Mouse (Mus musculus) liver, adult 2 months (tissue): ENCODE data around the gene Dido1. TPM values are rescaled to one million over a fixed set of nuclear protein-coding genes. Genes with fewer than 3 reads are reported as not detected.

Experiments
- DNase-seq: peaks from one replicate; pipeline ENCODE4 v3.0.0-alpha.2; 2011; ENCODE audit warnings: low read depth, low spot score; ENCODE audit errors: extremely low read depth
- H3K27ac ChIP-seq: fragments of 200-500 bp; replicated peaks from 2 replicates; pipeline ENCODE4 v1.5.1; 2012; ENCODE audit warnings: low read depth, mild to moderate bottlenecking, control low read depth, inconsistent platforms, low read length; ENCODE audit not compliant: insufficient read depth
- H3K27me3 ChIP-seq: fragments of 200-500 bp; 2 replicates; pipeline ENCODE4 v1.6.1; 2012; ENCODE audit warnings: mild to moderate bottlenecking, moderate library complexity, low read length, inconsistent platforms; ENCODE audit not compliant: control insufficient read depth, insufficient read depth
- H3K36me3 ChIP-seq: fragments of 200-500 bp; 2 replicates; pipeline ENCODE4 v1.6.1; 2012; ENCODE audit warnings: low read length, inconsistent platforms; ENCODE audit not compliant: control insufficient read depth, insufficient read depth
- H3K4me1 ChIP-seq: fragments of 200-500 bp; 2 replicates; pipeline ENCODE4 v1.6.1; 2011; ENCODE audit warnings: low read length; ENCODE audit not compliant: control insufficient read depth, insufficient read depth
- H3K4me3 ChIP-seq: fragments of 200-500 bp; 2 replicates; pipeline ENCODE4 v1.5.1; 2011; ENCODE audit warnings: low read depth, mild to moderate bottlenecking, control low read depth, low read length, moderate library complexity; ENCODE audit not compliant: insufficient read depth
- H3K79me2 ChIP-seq: fragments of 200-500 bp; 2 replicates; pipeline ENCODE4 v1.6.1; 2012; ENCODE audit warnings: inconsistent platforms, mild to moderate bottlenecking, low read length, moderate library complexity; ENCODE audit not compliant: control insufficient read depth, insufficient read depth
- H3K9ac ChIP-seq: fragments of 200-500 bp; 2 replicates; pipeline ENCODE4 v1.6.1; 2012; ENCODE audit warnings: low read depth, mild to moderate bottlenecking, control low read depth, inconsistent platforms, low read length
- CTCF ChIP-seq: fragments of 200-500 bp; IDR thresholded peaks from 2 replicates; pipeline ENCODE4 v1.5.1; 2011; ENCODE audit warnings: low read depth, low read length, control low read depth
- POLR2A ChIP-seq: fragments of 200-500 bp; IDR thresholded peaks from 2 replicates; pipeline ENCODE4 v1.6.1; 2011; ENCODE audit warnings: low read length, control low read depth; ENCODE audit not compliant: insufficient read depth; ENCODE audit errors: extremely low read depth
- WGBS: fragments of 180-500 bp; shearing (Covaris S2); methylation state at CpG from one replicate; pipeline ENCODE4 v1.1.7; 2018; 5-methylcytosine and 5-hydroxymethylcytosine counted together
- polyA plus RNA-seq: library from polyadenylated mRNA; depleted of rRNA; stranded (reverse); fragments of >200 nt; gene quantifications from 2 replicates; pipeline ENCODE4 v1.2.3, GENCODE M21; 2012; rRNA removed
- total RNA-seq: library from RNA; depleted of rRNA; stranded (reverse); fragments of >200 nt; gene quantifications from 2 replicates; pipeline ENCODE4 v1.2.3, GENCODE M21; 2014; rRNA removed

Gene Dido1
- 26.0 and 27.1 TPM in 2 replicates for total RNA-seq
- polyA plus RNA-seq: 7.3 and 10.0 TPM in 2 replicates

DNA sequence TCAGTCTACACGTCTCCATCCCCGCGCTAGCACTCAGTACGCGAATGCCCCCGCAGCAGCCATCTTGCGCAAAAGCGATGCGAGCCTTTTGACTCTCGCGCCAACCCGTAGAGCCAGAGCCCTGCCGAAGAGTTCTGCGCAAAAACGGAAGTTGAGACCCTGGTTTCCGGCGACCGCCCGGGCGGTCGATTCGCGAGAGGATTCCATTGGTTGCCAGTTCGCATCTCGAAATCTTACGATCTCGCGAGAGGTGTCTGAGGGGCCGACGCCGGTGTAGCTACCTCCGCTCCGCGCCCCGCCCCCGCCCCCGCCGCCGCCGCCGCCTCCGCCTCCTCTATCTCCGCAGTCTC is at the start of gene Dido1, which contains the start of gene Gid8:
Gene Dido1, minus strand, starts transcription at position 77 of the 350 bp plus-strand sequence.
Gene Gid8, plus strand, starts transcription at position 195 of the 350 bp plus-strand sequence.
- Histone ChIP-seq H3K79me2 (peaks cover 30% of the 10 kb centered on the region; the same call in 1 of the 2 replicates), H3K4me3 (peak within 1 kb of the TSS; percentile 97), H3K27ac (peak within 1 kb of the TSS; percentile 93), H3K4me1 (peaks cover 14% of the 10 kb centered on the region), H3K9ac (peak within 1 kb of the TSS; percentile 99), H3K27me3 (no peaks in the 10 kb centered on the region), H3K36me3 (peaks cover 8% of the 10 kb centered on the region)
- under 1% methylated on average over 43 of the region's 43 CpGs for WGBS
- DNase-seq: peak; percentile 92
- TF ChIP-seq POLR2A (0 out of 2 replicates have a peak, but pooled peaks have one; percentile 54), CTCF (no peak)

DNA sequence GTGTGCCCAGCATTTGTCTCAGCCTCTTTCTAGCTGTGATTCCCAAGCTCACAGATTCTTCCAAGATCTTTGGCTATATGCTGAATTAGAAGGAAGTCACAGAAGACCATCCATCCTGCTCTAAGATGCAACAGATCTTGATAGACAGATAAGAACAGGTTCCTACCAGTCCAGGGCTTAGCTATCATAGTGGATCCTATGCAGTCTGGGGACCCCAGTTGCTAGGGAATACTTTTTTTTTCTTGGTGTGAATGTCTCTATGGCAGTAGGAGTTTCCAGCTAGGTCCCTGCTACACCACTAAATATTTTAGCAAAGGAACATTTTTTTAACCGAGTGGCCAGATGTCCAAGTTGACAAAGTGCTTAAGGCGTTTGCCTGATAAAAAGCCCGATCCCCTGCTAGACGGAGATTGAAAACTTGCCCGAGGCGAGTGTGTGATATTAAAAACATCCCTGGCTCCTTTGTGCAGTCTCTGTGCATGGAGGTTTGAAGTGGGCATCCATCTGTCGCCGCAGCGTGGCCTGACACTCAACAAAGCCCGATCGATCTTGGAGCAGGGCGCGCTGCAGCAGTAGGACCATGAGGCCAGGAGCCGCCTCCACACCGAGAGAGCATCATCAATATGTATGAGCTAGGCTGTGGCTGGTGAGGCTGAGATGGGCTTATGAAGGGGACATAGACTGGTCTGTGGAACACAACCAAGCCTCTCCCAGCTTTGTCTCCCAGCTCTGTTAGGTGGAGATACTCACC is 48.9 kb upstream of the Dido1 start:
- WGBS: 63% methylated on average over 15 of the region's 15 CpGs
- no peak for DNase-seq
- no peak overlapping the region for H3K4me3 ChIP-seq
- no peaks in the 10 kb centered on the region for H3K27me3 ChIP-seq
- no peaks in the 10 kb centered on the region for H3K36me3 ChIP-seq
- no peaks in the 10 kb centered on the region for H3K4me1 ChIP-seq
- no peak overlapping the region for H3K9ac ChIP-seq
- TF ChIP-seq POLR2A: no peak
- no peak for TF ChIP-seq CTCF
- H3K79me2 ChIP-seq: no peaks in the 10 kb centered on the region
- no peak overlapping the region for H3K27ac ChIP-seq

- no peak overlapping the region for H3K4me3 ChIP-seq
- DNase-seq: peak; percentile 40
- H3K36me3 ChIP-seq: no peaks in the 10 kb centered on the region
- 17% methylated on average over 2 of the region's 2 CpGs for WGBS
- H3K27ac ChIP-seq: no peak overlapping the region
- H3K4me1 ChIP-seq: no peaks in the 10 kb centered on the region
- H3K79me2 ChIP-seq: no peaks in the 10 kb centered on the region
- TF ChIP-seq CTCF: no peak
- no peak for TF ChIP-seq POLR2A
- H3K9ac ChIP-seq: no peak overlapping the region
- no peaks in the 10 kb centered on the region for H3K27me3 ChIP-seq
These were observed 47.0 kb upstream of the Dido1 start for GRCm38 (mm10) chr2:180756786-180757185.

- no peaks in the 10 kb centered on the region for H3K79me2 ChIP-seq
- 6% methylated on average over 8 of the region's 8 CpGs for WGBS
- peak; percentile 14 for DNase-seq
- no peak overlapping the region for H3K4me3 ChIP-seq
- no peak overlapping the region for H3K9ac ChIP-seq
- no peak for TF ChIP-seq POLR2A
- no peak for TF ChIP-seq CTCF
- no peaks in the 10 kb centered on the region for H3K4me1 ChIP-seq
- H3K27me3 ChIP-seq: no peaks in the 10 kb centered on the region
- H3K36me3 ChIP-seq: no peaks in the 10 kb centered on the region
- H3K27ac ChIP-seq: no peak overlapping the region
These were observed 46.1 kb upstream of the Dido1 start for GRCm38 (mm10) chr2:180755896-180756295.

DNA sequence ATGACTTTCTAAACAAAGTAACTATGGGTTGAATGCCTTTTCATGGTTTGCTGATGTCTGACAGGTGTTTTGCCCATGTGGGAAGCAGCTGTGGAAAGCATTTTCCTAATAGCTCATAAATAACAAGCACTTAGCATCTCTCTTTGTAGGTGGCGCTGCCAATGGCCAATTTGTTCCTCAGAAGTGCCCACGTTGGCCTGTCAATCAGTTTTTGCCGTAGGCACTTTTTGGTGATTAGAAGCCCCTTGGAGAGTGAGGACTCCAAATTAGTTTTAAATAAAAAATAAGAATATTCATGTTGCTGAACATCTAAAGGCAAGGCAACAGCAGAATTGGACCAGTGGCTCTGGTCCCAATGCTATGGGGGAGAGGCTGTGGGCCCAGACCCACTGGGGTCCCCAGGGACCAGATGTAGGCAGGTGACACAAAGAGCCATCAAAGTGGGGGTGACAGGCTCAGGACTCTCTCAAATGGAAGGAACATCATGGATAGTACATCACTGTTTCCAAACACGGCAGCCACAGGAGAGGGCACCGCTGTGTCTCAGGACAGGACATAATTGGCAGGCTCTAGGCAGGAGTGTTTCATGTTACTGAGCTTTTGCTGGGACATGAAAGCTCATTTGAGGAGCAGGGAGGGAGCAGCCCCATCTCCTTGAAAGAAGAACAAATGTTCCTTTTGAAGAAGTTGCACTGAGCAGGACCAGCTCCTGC is 45.3 kb upstream of the Dido1 start:
- WGBS: 83% methylated on average over 5 of the region's 5 CpGs
- H3K27ac ChIP-seq: no peak overlapping the region
- no peak for TF ChIP-seq POLR2A
- no peak for TF ChIP-seq CTCF
- no peak overlapping the region for H3K4me3 ChIP-seq
- no peaks in the 10 kb centered on the region for H3K4me1 ChIP-seq
- no peaks in the 10 kb centered on the region for H3K36me3 ChIP-seq
- no peaks in the 10 kb centered on the region for H3K27me3 ChIP-seq
- H3K79me2 ChIP-seq: no peaks in the 10 kb centered on the region
- no peak overlapping the region for H3K9ac ChIP-seq
- no peak for DNase-seq

DNA sequence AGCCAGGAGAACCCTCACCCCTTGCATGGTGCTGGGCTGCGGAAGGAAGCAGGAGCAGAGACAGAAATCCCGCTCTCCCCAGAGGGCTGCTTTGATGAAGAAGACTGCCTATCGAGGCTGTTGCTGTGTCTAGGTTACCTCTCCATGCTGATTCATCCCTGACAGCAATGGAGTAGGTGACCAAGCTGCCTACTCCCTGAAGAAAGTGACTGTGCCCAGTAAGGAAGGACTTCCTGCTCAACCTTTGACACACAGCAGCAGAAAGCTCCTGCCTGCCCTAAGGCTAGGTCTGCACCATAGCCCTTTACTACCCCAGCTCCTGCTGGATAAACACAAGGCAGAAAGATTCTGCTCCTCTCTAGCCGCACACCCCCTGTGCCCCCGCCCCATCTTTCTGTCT is 39.1 kb upstream of the Dido1 start:
- Histone ChIP-seq H3K79me2 (no peaks in the 10 kb centered on the region), H3K27me3 (no peaks in the 10 kb centered on the region), H3K9ac (no peak overlapping the region), H3K27ac (no peak overlapping the region), H3K4me3 (no peak overlapping the region), H3K4me1 (no peaks in the 10 kb centered on the region), H3K36me3 (no peaks in the 10 kb centered on the region)
- 58% methylated on average over 5 of the region's 5 CpGs for WGBS
- no peak for DNase-seq
- TF ChIP-seq CTCF (no peak), POLR2A (no peak)
